Mouse (Mus musculus) spleen, adult 2 months (tissue): Measurements from ENCODE around the gene Anxa6.

Experiments
- CTCF ChIP-seq: fragments of 200-500 bp; IDR thresholded peaks from 2 replicates; pipeline ENCODE4 v1.5.1; 2011; ENCODE audit warnings: mild to moderate bottlenecking, inconsistent platforms; ENCODE audit not compliant: insufficient read depth, insufficient read length, insufficient replicate concordance; ENCODE audit errors: extremely low read depth
- POLR2A ChIP-seq: fragments of 200-500 bp; IDR thresholded peaks from 2 replicates; pipeline ENCODE4 v1.6.1; 2011; ENCODE audit warnings: low read depth, low read length, inconsistent platforms

DNA sequence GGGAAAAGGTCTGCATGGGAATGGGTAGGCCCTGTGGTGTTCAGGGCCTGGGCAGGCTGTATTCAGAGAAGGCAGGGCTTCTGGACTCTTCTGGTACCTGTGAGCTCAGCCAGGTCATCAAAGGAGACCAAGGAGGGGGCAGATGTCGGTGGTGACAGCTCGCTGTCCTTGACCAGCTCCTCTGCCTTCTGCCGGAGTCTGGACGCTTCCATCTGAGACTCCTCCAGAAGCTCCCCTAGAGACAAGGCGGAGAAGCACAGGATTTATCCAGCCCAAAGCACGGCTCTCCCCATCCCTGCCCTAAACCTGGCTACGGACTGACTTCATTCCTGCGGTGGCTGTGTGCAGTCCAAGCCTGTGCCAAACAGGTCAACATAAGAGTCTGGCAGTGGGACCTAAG is 93.7 kb downstream of the Anxa6 start:
- no peak for TF ChIP-seq CTCF
- no peak for TF ChIP-seq POLR2A
